Mouse (Mus musculus) heart, adult 2 months (tissue): Measurements from ENCODE around the gene Fosl2. TPM values are rescaled to one million over a fixed set of nuclear protein-coding genes. Genes with fewer than 3 reads are reported as not detected.
A peak's percentile ranks its signal among the peaks of the same experiment; 100 is the strongest.

ENCODE experiments used
- DNase-seq, 2 experiments: peaks; one replicate each; pipeline ENCODE4 v3.0.0; 2021
- H3K27ac ChIP-seq: fragments of 200-600 bp; 2 replicates; pipeline ENCODE4 v1.8.1; 2022
- H3K27me3 ChIP-seq: fragments of 200-500 bp; 2 replicates; pipeline ENCODE4 v1.6.1; 2012; ENCODE audit warnings: mild to moderate bottlenecking, low read length, inconsistent platforms, mixed read lengths; ENCODE audit not compliant: control insufficient read depth, insufficient read depth
- H3K36me3 ChIP-seq: fragments of 200-500 bp; 2 replicates; pipeline ENCODE4 v1.6.1; 2012; ENCODE audit warnings: low read length, inconsistent platforms; ENCODE audit not compliant: control insufficient read depth, insufficient read depth
- H3K4me1 ChIP-seq: fragments of 200-500 bp; 2 replicates; pipeline ENCODE4 v1.6.1; 2011; ENCODE audit warnings: low read length; ENCODE audit not compliant: control insufficient read depth, insufficient read depth
- H3K4me3 ChIP-seq: fragments of 200-600 bp; 2 replicates; pipeline ENCODE4 v1.8.1; 2022
- H3K79me2 ChIP-seq: fragments of 200-500 bp; replicated peaks from 2 replicates; pipeline ENCODE4 v1.6.1; 2012; ENCODE audit warnings: mild to moderate bottlenecking, inconsistent platforms, low read length, moderate library complexity, mixed read lengths; ENCODE audit not compliant: control insufficient read depth, insufficient read depth
- H3K9ac ChIP-seq: fragments of 200-500 bp; 2 replicates; pipeline ENCODE4 v1.6.1; 2012; ENCODE audit warnings: low read depth, mild to moderate bottlenecking, control low read depth, inconsistent platforms, low read length, mixed read lengths
- CTCF ChIP-seq: fragments of 200-600 bp; IDR thresholded peaks from 2 replicates; pipeline ENCODE4 v1.8.1; 2022; ENCODE audit warnings: antibody characterized with exemption, mild to moderate bottlenecking, moderate library complexity
- EP300 ChIP-seq: fragments of 200-500 bp; IDR thresholded peaks from 2 replicates; pipeline ENCODE4 v1.6.1; 2011; ENCODE audit warnings: low read depth, low read length, control low read depth; ENCODE audit not compliant: insufficient read depth
- POLR2A ChIP-seq: fragments of 200-500 bp; IDR thresholded peaks from 2 replicates; pipeline ENCODE4 v1.6.1; 2011; ENCODE audit warnings: mild to moderate bottlenecking, low read depth, low read length, control low read depth; ENCODE audit not compliant: insufficient read depth
- WGBS: fragments of 180-500 bp; shearing (Covaris S2); methylation state at CpG from one replicate; pipeline ENCODE4 v1.1.7; 2018; 5-methylcytosine and 5-hydroxymethylcytosine counted together
- intact Hi-C: fragments of 180-260 bp; cut with DNase I; formaldehyde crosslinking; loops from one replicate; pipeline ENCODE4 v1.15.1; 2025
- polyA plus RNA-seq: library from polyadenylated mRNA; depleted of rRNA; stranded (reverse); fragments of >200 nt; gene quantifications from 2 replicates; pipeline ENCODE4 v1.2.3, GENCODE M21; 2012
- total RNA-seq, 2 experiments: library from RNA; stranded (reverse); gene quantifications; 2 replicates each; pipeline ENCODE4 v1.2.3; 2021

The Fosl2 gene
- total and polyA plus RNA-seq, 3 experiments, result 10.2 to 26.6 (median 21.2) TPM

DNA sequence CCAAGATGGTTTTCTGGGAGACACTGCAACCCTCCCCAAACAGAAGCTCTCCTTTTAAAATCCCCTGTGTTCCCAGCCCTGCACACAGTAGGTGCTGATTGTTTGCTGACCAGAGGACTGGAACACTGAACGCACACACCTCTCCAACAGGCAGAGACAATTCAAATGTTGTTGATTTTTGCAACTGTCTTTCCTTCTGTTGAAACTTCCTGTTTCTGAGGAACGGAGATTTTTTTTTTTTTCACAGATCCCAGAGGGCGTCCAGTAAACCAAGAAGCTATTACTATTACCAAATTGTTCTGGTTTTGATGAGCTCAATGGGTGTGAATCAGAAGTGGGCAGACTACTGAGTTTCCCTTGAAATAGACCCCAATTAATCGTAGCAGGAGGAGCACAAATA is 58.6 kb downstream of the Fosl2 start:
- Histone ChIP-seq H3K4me1 (peaks cover 3% of the 10 kb centered on the region; the same call in 1 of the 2 replicates), H3K27ac (no peak overlapping the region), H3K27me3 (no peaks in the 10 kb centered on the region), H3K9ac (no peak overlapping the region), H3K79me2 (no peaks in the 10 kb centered on the region), H3K4me3 (no peak overlapping the region), H3K36me3 (no peaks in the 10 kb centered on the region)
- DNase-seq, result no peak
- intact Hi-C loops, result no loop called here
- WGBS, result 47% methylated on average over 4 of the region's 4 CpGs
- no peak for TF ChIP-seq CTCF
- no peak for TF ChIP-seq EP300

DNA sequence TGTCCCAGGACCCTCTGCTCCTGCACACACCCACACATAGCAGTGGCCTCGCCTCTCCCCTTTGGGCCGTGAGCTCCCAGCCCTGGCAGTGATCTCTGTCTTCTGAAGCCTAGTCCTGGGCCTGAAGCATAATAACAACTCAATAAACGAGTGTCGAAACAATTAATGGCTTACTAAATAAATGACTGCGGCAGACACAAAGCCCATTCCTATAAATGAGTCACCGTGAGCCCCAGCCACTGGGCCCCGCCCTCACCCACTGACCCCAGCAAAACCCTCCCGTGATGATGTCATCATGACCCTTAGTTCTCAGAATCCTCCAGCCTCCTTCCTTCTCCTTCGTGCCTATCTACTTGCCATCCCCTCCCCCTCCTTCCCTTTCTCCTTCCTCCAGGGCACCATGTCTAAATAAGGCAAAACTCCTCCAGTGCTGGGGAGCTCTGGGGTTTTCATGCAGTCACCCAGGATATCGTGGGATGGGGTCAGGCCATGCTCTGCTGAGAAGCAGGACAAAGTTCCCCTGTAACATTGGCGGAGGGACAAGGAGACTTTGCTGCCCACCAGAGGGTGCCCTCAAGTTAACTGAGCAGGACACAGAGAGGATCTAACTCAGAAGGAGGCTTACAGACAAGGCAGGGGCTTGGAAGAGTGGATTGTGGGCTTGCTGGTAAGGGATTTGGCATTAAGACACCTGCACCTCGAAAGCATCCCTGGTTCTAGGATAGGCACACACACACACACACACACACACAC is 60.4 kb downstream of the Fosl2 start:
- intact Hi-C loops, result loop anchor here (2.0 to 5.0 kb wide), 3 partner anchors 129 to 599 kb away; partner anchors contain the start of gene Mrpl33
- WGBS, result 49% methylated on average over 12 of the region's 12 CpGs
- H3K4me3 ChIP-seq, result no peak overlapping the region
- no peaks in the 10 kb centered on the region for H3K36me3 ChIP-seq
- TF ChIP-seq EP300 (no peak), POLR2A (no peak), CTCF (no peak)
- peak in 1 of 2 experiments; percentile 14 for DNase-seq
- H3K9ac ChIP-seq, result no peak overlapping the region
- no peaks in the 10 kb centered on the region for H3K79me2 ChIP-seq
- no peak overlapping the region for H3K27ac ChIP-seq
- H3K4me1 ChIP-seq, result peaks cover 3% of the 10 kb centered on the region; the same call in 1 of the 2 replicates
- no peaks in the 10 kb centered on the region for H3K27me3 ChIP-seq

DNA sequence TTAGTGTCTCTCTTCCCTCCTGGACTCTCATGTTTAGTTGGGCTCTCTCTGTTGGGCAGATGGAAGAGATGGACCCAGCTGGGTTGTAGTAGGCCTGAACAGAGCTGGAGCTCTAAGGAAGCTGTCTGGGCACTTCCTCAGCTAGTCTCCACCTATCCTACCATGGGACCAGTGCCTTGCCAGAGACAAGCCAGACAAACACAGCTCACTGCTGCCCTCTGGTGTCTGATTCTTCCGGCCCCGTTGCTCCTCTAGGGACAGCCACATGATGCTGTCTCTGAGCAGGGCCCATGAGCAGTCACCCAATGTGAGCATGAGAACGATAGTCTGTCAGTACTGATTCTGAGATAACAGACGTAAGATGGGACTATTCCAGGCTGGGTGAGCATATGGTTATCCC is 62.1 kb downstream of the Fosl2 start:
- H3K27ac ChIP-seq, result 0 out of 2 replicates have a peak overlapping the region, but pooled peaks have one; percentile 5
- TF ChIP-seq CTCF (peak; percentile 90), EP300 (peak; percentile 92), POLR2A (no peak)
- H3K4me3 ChIP-seq, result no peak overlapping the region
- H3K4me1 ChIP-seq, result peaks cover 3% of the 10 kb centered on the region; the same call in 1 of the 2 replicates
- peak; percentile 90 to 92 for DNase-seq
- no peaks in the 10 kb centered on the region for H3K79me2 ChIP-seq
- H3K36me3 ChIP-seq, result no peaks in the 10 kb centered on the region
- H3K27me3 ChIP-seq, result no peaks in the 10 kb centered on the region
- H3K9ac ChIP-seq, result no peak overlapping the region
- intact Hi-C loops, result loop anchor here (1.0 to 5.0 kb wide), 5 partner anchors 61 to 634 kb away; partner anchors contain the start of gene Mrpl33
- WGBS, result 8% methylated on average over 4 of the region's 4 CpGs

DNA sequence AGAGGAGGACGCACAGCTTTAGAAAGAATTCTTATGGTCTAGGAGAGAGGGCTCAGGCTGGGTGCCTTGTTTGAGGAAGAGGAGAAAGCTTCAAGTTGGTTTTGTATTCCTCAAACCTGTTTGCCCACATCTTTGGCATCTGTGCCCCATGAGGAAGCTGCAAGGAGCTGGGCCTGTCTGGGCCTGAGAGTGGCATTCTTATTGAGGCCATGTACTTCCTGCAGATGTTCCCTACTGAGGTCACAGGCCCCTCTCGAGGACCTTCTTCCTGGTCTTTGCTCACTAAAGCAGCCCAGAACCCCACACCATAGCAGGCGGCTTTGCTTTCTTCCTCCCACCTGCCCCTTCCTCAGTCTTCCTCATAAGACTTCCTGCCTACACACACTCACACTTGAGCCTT is 63.5 kb downstream of the Fosl2 start:
- DNase-seq, result no peak
- TF ChIP-seq POLR2A (no peak), EP300 (no peak), CTCF (no peak)
- no peaks in the 10 kb centered on the region for H3K36me3 ChIP-seq
- no peaks in the 10 kb centered on the region for H3K79me2 ChIP-seq
- no peak overlapping the region for H3K9ac ChIP-seq
- intact Hi-C loops, result loop anchor here (5.0 kb wide), 1 partner anchor 132 kb away; no protein-coding TSS in a partner anchor
- whole genome bisulfite sequencing, result 63% methylated on average over 3 of the region's 3 CpGs
- H3K27me3 ChIP-seq, result no peaks in the 10 kb centered on the region
- H3K27ac ChIP-seq, result no peak overlapping the region
- H3K4me3 ChIP-seq, result no peak overlapping the region
- H3K4me1 ChIP-seq, result peaks cover 3% of the 10 kb centered on the region; the same call in 1 of the 2 replicates

DNA sequence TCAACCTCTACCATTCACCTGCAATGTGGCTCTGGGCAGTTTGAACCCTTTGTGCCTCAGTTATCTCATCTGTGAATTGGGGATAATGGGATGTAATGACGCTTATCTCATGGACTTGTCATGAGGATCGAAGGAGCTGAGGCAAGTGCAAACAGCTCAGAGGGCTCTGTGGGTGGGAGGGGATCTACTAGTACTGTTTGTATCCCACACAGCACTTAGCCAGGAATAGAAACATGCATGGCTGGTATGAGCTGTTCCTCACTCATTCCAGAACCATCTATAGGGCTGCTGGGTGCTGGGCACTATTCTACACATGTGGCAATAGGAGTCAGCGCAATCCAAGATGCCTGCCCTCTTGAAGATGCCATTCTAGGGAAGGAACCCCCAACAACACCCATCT is 64.0 kb downstream of the Fosl2 start:
- Histone ChIP-seq H3K4me3 (no peak overlapping the region), H3K36me3 (no peaks in the 10 kb centered on the region), H3K27ac (no peak overlapping the region), H3K79me2 (no peaks in the 10 kb centered on the region), H3K27me3 (no peaks in the 10 kb centered on the region), H3K4me1 (peaks cover 3% of the 10 kb centered on the region; the same call in 1 of the 2 replicates), H3K9ac (no peak overlapping the region)
- no peak for DNase-seq
- 85% methylated on average over 3 of the region's 3 CpGs for WGBS
- intact Hi-C loops, result loop anchor here (5.0 kb wide), 1 partner anchor 132 kb away; no protein-coding TSS in a partner anchor
- TF ChIP-seq CTCF (no peak), POLR2A (no peak), EP300 (no peak)

DNA sequence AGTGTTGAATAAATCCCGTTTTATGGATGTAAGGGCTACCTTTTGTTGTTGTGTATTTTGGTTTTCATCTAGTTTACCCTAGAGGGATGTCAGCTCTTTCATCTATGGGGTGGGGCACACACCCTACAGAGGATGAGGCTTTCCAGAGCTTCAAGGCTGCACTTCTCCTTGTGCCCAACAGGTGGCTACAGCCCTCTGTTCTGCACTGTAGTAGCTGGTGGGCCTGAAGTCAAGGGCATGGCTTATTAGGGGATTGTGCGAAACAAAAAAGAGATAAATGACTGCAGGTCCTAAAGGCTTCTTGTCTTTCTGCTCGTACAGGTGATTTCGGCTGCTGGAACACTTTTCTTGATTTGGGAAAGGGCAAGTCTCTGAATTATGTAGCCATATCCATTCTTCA is 69.1 kb downstream of the Fosl2 start:
- TF ChIP-seq CTCF, result peak; percentile 77
- TF ChIP-seq EP300, result no peak
- no peaks in the 10 kb centered on the region for H3K4me1 ChIP-seq
- H3K36me3 ChIP-seq, result no peaks in the 10 kb centered on the region
- no peaks in the 10 kb centered on the region for H3K79me2 ChIP-seq
- no peak overlapping the region for H3K27ac ChIP-seq
- no peak for DNase-seq
- H3K4me3 ChIP-seq, result no peak overlapping the region
- no peaks in the 10 kb centered on the region for H3K27me3 ChIP-seq
- intact Hi-C loops, result loop anchor here (2.0 to 5.0 kb wide), 2 partner anchors 98 to 316 kb away; no protein-coding TSS in a partner anchor
- WGBS, result 79% methylated on average over 4 of the region's 4 CpGs
- H3K9ac ChIP-seq, result no peak overlapping the region
